Mouse (Mus musculus) frontal cortex, postnatal 14 days (tissue): ENCODE results near the gene H2-Ab1.
"Not testable (repeated sequence)": the region's sequence is repeated elsewhere in the genome, so short reads cannot be mapped to it uniquely, and the experiment has no call there.

Source experiments
- DNase-seq, 2 experiments: peaks; one replicate each; pipeline ENCODE4 v3.0.0; 2022; ENCODE audit warnings: low spot score in 2 of 2

H2-Ab1 gene

DNA sequence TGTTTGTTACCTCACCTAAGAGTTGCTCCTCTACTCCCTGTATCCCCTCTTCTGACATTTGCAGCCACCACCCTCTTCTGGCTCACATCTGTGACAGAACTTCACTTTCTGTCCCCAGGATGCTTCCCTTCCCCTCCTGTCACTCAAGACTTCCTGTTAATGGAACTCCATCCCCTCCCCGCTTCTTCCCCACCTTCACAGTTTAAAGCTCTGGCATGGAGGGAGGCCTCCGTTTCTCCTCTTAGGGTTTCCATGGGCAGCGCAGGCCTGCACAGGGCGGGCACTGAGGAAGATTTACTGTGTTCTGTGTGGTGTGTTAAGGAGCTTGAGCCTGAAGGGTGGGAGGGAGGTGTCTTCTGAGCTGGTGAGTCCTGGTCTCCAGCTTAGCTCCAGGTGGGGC, 50.7 kb downstream of the H2-Ab1 start:
- no peak for DNase-seq

DNA sequence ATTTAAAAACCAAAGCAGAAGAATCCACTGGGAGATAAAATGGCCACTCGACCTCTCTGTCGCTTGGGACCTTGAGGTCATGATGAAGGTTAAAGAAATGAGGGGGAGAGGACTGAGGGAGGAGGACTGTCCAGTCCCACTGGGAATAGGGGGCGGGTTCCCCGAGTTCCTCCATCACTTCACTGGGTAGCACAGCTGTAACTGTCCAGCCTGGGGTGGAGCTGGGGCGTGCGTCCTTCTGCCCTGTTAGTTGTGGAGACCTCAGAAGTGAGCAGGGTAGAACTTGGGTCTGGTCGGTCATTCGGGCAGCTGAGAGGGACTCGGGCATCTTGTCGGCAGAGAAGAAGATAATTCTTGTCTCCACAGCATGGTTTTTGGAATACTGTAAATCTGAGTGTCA, 51.7 kb downstream of the H2-Ab1 start:
- no peak for DNase-seq

DNA sequence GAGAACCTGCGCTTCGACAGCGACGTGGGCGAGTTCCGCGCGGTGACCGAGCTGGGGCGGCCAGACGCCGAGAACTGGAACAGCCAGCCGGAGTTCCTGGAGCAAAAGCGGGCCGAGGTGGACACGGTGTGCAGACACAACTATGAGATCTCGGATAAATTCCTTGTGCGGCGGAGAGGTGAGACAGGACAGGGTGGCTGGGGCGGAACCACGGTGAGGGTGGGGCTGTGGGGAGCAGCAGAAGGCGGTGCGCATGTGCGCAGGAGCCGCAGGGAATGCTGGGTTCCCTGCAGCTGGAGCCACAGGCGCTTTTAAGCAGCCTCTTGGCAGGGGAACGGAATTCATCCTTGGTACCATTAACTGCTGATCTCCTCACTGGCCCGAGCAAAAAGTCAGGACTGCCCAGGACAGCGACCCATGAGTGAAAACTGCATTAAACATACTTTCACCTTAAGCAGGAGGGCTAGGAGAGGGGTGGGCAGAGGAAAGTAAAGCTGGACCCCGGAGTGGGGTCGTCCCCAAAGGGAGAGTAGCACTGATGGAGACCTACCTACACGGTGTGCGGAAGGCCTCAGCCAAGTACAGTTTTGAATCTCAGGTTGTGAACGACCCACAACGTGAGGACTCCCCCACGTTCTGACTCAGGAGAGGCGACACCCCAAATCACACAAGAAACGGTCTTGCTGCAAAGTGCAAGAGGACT, 52.3 kb downstream of the H2-Ab1 start:
- DNase-seq = peak in 1 of 2 experiments; percentile 58

DNA sequence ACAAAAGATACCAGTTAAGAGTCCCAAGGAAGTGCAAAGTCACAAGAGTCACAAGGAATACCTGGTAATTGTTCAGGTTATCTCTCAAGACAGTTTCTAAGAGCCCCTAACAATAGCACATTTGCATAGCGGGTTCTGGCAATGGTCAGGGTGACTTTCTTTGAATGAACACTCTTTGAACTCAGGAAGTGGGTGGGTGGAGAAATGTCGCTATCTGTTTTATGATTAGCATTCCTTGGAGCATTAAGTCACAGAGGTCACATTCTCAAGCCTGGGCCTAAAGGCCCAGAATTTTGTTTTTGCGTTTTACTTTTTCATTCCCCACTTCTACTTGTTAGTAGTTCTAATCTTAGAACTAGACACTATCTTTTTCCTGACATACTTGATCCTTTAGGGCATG, 53.0 kb downstream of the H2-Ab1 start:
- not testable (repeated sequence) for DNase-seq

DNA sequence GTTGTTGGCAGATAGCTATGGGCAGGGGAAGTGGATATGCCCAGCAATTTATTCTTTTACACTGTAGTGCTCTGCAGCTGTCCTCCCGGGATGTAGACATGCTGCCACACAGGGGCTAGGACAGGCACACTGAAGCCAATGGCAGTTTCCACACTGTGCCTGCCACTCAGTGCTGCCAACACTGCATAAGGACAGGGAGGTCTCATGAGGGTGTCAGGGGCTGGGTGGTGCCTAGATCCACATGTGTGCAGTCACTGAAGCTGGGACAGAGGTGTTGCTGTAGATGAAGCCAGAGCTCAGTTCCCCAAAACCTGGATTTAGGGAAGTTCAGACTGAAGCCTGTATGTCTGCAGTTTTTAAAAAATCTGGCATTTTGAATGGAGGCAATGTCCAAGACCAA, 54.7 kb downstream of the H2-Ab1 start:
- no peak for DNase-seq

DNA sequence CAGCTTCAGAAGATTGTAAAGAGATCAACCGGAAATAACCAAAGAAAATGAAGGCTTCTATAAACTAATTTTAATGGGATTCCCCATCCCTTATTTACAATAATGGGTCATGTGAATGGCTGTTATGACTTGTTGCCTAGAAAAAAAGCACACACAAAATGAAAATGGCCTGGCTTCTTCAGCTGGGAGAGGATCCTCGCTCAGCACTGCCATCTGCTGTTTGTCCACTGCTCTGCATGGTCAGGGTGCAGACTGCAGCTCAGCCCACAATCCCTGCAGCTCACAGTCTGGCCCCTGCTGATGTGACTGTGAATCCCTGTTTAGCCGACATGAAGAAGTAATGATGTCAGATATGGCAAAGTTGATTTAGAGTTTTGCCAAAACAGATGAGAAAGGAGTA, 55.9 kb downstream of the H2-Ab1 start:
- peak; percentile 36 to 64 for DNase-seq

DNA sequence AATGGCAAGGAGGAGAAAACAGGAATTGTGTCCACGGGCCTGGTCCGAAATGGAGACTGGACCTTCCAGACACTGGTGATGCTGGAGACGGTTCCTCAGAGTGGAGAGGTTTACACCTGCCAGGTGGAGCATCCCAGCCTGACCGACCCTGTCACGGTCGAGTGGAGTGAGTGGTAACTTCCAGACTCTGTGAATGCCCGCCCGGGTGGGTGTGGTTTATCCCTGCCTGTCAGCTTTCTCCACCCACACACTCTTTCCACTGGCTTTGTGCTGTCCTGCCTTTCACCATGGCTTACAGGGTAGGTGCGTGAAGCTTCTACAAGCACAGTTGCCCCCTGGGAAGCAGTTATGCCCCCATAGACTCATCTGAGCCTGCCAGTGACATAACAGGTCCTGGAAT, 56.8 kb downstream of the H2-Ab1 start:
- DNase-seq = no peak

DNA sequence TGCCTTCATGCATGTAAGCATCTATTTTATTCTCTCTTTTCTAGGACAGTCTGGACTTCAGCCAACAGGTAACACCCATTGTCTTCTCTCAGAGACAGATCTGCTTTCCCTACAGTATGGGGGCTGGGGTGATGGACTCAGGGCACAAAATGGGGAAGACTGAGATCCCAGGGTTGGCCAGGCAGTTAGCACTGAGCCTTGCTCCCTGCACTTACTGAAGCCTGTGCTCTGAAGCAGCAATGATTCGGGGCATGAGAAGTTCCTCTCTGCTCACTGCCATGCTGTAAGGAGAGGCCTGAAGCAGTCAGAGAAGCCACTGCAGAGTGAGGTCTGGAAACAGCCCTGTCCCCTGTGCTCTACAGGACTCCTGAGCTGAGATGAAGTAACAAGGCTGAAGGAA, 58.0 kb downstream of the H2-Ab1 start:
- no peak for DNase-seq

DNA sequence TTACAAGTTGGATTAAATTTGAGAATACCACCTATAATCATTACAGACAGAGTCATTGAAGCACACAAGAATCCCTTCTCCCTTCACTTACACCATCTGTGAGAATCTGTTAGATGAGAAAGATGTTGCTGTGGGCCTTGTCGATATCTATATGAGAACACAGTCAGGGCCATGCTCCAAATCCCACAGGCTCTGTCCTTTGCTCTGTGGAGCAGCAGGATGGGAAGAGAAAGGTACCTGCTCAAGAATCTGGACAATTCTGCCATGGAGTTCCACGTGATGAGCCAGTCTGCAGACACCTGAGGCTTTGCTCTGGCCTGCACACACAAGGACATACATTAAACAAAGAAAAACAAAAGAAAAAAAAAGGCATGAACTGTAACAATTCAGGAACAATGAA, 59.2 kb downstream of the H2-Ab1 start:
- no peak for DNase-seq

DNA sequence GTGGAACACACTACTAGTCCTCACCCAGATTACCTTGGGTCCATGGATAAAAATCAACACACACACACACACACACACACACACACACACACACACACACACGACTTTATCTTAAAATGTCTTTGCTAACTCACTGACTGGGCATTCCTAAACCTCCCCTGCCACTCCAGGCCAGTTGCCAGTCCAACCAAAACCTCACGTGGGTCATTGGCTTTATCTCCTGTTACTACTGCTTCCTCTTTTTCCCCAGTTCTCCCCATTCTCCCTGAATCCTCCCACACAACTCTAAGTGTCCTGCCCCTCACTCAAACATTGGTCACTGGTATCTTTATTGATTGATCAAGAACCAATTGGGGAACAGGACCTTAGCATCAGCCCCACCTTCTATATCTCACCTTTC, 59.8 kb downstream of the H2-Ab1 start:
- no peak for DNase-seq
